Mouse (Mus musculus) limb, embryonic 14.5 days (tissue): ENCODE data around the gene 2610021A01Rik. TPM values are rescaled to one million over a fixed set of nuclear protein-coding genes. Genes with fewer than 3 reads are reported as not detected.
"Not testable (repeated sequence)": the region's sequence is repeated elsewhere in the genome, so short reads cannot be mapped to it uniquely, and the experiment has no call there.

Experiments
- ATAC-seq: fragments of 200-750 bp; cut with Nextera tagmentation; 2 replicates; pipeline ENCODE4 v1.8.0; 2017; ENCODE audit warnings: low read depth, moderate number of reproducible peaks, moderate TSS enrichment; ENCODE audit not compliant: low FRiP score
- DNase-seq: peaks from one replicate; pipeline ENCODE4 v3.0.0-alpha.2; 2015; ENCODE audit warnings: low spot score
- H3K27ac ChIP-seq: fragments of 300-500 bp; sonication (generic); replicated peaks from 2 replicates; pipeline ENCODE4 v1.5.1; 2014; ENCODE audit warnings: low read depth, mild to moderate bottlenecking, low read length, moderate library complexity, mixed read lengths
- H3K27me3 ChIP-seq: fragments of 300-500 bp; sonication (generic); 2 replicates; pipeline ENCODE4 v1.6.1; 2014; ENCODE audit warnings: low read length, mixed read lengths; ENCODE audit not compliant: control insufficient read depth, insufficient read depth
- H3K36me3 ChIP-seq: fragments of 300-500 bp; sonication (generic); 2 replicates; pipeline ENCODE4 v1.6.1; 2014; ENCODE audit warnings: mild to moderate bottlenecking, low read length, moderate library complexity, mixed read lengths; ENCODE audit not compliant: control insufficient read depth, insufficient read depth
- H3K4me1 ChIP-seq: fragments of 300-500 bp; sonication (generic); 2 replicates; pipeline ENCODE4 v1.6.1; 2014; ENCODE audit warnings: antibody characterized with exemption, low read length, mixed read lengths; ENCODE audit not compliant: control insufficient read depth, insufficient read depth
- H3K4me2 ChIP-seq: fragments of 300-500 bp; sonication (generic); replicated peaks from 2 replicates; pipeline ENCODE4 v1.6.1; 2014; ENCODE audit warnings: low read depth, mild to moderate bottlenecking, low read length, moderate library complexity; ENCODE audit not compliant: severe bottlenecking
- H3K4me3 ChIP-seq: fragments of 300-500 bp; sonication (generic); replicated peaks from 2 replicates; pipeline ENCODE4 v1.5.1; 2014; ENCODE audit warnings: low read length
- H3K9ac ChIP-seq: fragments of 300-500 bp; sonication (generic); 2 replicates; pipeline ENCODE4 v1.6.1; 2014; ENCODE audit warnings: mild to moderate bottlenecking, low read depth, low read length, moderate library complexity; ENCODE audit not compliant: severe bottlenecking
- H3K9me3 ChIP-seq: fragments of 300-500 bp; sonication (generic); 2 replicates; pipeline ENCODE4 v1.6.1; 2016; ENCODE audit warnings: low read length; ENCODE audit not compliant: control insufficient read depth
- POLR2A ChIP-seq: fragments of 200-500 bp; IDR thresholded peaks from 2 replicates; pipeline ENCODE4 v1.8.0; 2012; ENCODE audit warnings: inconsistent platforms, mild to moderate bottlenecking, moderate library complexity, borderline replicate concordance; ENCODE audit not compliant: insufficient read depth, insufficient read length; ENCODE audit errors: extremely low read depth
- WGBS: fragments of 180-500 bp; shearing (Covaris S2); extraction: QIAGEN DNeasy Blood & Tissue Kit; methylation state at CpG from one replicate; pipeline ENCODE4 v1.1.7; 2014; 5-methylcytosine and 5-hydroxymethylcytosine counted together
- polyA plus RNA-seq, 2 experiments: library from polyadenylated mRNA; depleted of rRNA in 1 of 2; stranded (reverse) in 1 of 2; unstranded in 1 of 2; fragments of >200 nt; fragmentation: Nextera tagmentation in 1 of 2; extraction: Ambion mirVana in 1 of 2; gene quantifications; 2 replicates each; pipeline versions ENCODE4 v1.2.1 to v1.2.3; 2012 to 2014

The 2610021A01Rik gene
- polyA plus RNA-seq, 2 experiments, result 10.6 to 13.6 TPM

GRCm38 (mm10) chr7:41598615-41599014 is 415 bp upstream of the 2610021A01Rik start:
- H3K4me2 ChIP-seq, result peak overlapping the region; percentile 48
- H3K27ac ChIP-seq, result no peak overlapping the region
- no peaks in the 10 kb centered on the region for H3K4me1 ChIP-seq
- H3K9ac ChIP-seq, result peak overlapping the region; percentile 78
- H3K27me3 ChIP-seq, result no peaks in the 10 kb centered on the region
- DNase-seq, result no peak
- peak overlapping the region; percentile 60 for H3K4me3 ChIP-seq
- H3K9me3 ChIP-seq, result no peaks in the 10 kb centered on the region
- no peaks in the 10 kb centered on the region; the same call in 1 of the 2 replicates for H3K36me3 ChIP-seq
- 0 out of 2 replicates have a peak, but pooled peaks have one; percentile 3 for ATAC-seq
- TF ChIP-seq POLR2A, result no peak
- WGBS, result 43% methylated on average over 5 of the region's 5 CpGs

- no peak overlapping the region for H3K27ac ChIP-seq
Observed at GRCm38 (mm10) chr7:41599932-41600548, 1.0 kb downstream of the 2610021A01Rik start.

GRCm38 (mm10) chr7:41611654-41612053 is 12.6 kb downstream of the 2610021A01Rik start:
- Histone ChIP-seq H3K27me3 (no peaks in the 10 kb centered on the region), H3K4me3 (no peak overlapping the region), H3K9ac (no peak overlapping the region), H3K36me3 (peaks cover 26% of the 10 kb centered on the region), H3K4me2 (no peak overlapping the region), H3K27ac (no peak overlapping the region), H3K9me3 (no peaks in the 10 kb centered on the region), H3K4me1 (no peaks in the 10 kb centered on the region)
- no peak for DNase-seq
- no peak for TF ChIP-seq POLR2A
- 80% methylated on average over 3 of the region's 3 CpGs for WGBS
- no peak for ATAC-seq

More at GRCm38 (mm10) chr7:41599932-41600548, 1.0 kb downstream of the 2610021A01Rik start:
- Histone ChIP-seq H3K9ac (peak overlapping the region; percentile 78), H3K36me3 (no peaks in the 10 kb centered on the region; the same call in 1 of the 2 replicates), H3K4me1 (no peaks in the 10 kb centered on the region), H3K9me3 (no peaks in the 10 kb centered on the region), H3K4me2 (peak overlapping the region; percentile 66), H3K4me3 (peak overlapping the region; percentile 60), H3K27me3 (no peaks in the 10 kb centered on the region)
- 2% methylated on average over 2 of the region's 3 CpGs for WGBS
- TF ChIP-seq POLR2A, result no peak
- ATAC-seq (no peak), DNase-seq (peak; percentile 33)

GRCm38 (mm10) chr7:41616241-41616640 is 17.2 kb downstream of the 2610021A01Rik start:
- H3K4me1 ChIP-seq, H3K9me3 ChIP-seq, ATAC-seq, DNase-seq, H3K4me3 ChIP-seq, H3K9ac ChIP-seq, H3K27me3 ChIP-seq, H3K4me2 ChIP-seq, H3K27ac ChIP-seq: not testable (repeated sequence)
- peaks cover 30% of the 10 kb centered on the region for H3K36me3 ChIP-seq
- WGBS, result 93% methylated on average over 1 of the region's 1 CpGs

GRCm38 (mm10) chr7:41632409-41633220 is 33.6 kb downstream of the 2610021A01Rik start, which contains the start of gene Zfp788:
TSS of gene Zfp788 (plus strand) at chr7:41633203.
- peak within 1 kb of the TSS; percentile 67 for H3K4me3 ChIP-seq

More at GRCm38 (mm10) chr7:41632409-41633220, 33.6 kb downstream of the 2610021A01Rik start, which contains the start of gene Zfp788:
- Histone ChIP-seq H3K27me3 (no peaks in the 10 kb centered on the region), H3K9ac (peak within 1 kb of the TSS; percentile 77), H3K27ac (peak within 1 kb of the TSS; percentile 94), H3K4me1 (no peaks in the 10 kb centered on the region), H3K9me3 (peaks cover 10% of the 10 kb centered on the region; the same call in 1 of the 2 replicates), H3K36me3 (peaks cover 29% of the 10 kb centered on the region), H3K4me2 (peak within 1 kb of the TSS; percentile 85)
- TF ChIP-seq POLR2A, result no peak
- DNase-seq, result peak; percentile 96
- 2% methylated on average over 27 of the region's 27 CpGs for WGBS
- ATAC-seq, result peak; percentile 96
